Mouse (Mus musculus) olfactory bulb, adult 2 months (tissue): Measurements from ENCODE around the gene Tulp2.

Experiments
- CTCF ChIP-seq: fragments of 200-500 bp; IDR thresholded peaks from 2 replicates; pipeline ENCODE4 v1.5.1; 2012; ENCODE audit warnings: low read depth, mild to moderate bottlenecking, low read length, moderate library complexity; ENCODE audit not compliant: insufficient read depth
- POLR2A ChIP-seq: fragments of 200-500 bp; IDR thresholded peaks from 2 replicates; pipeline ENCODE4 v1.6.1; 2012; ENCODE audit warnings: mild to moderate bottlenecking, low read depth, low read length, moderate library complexity; ENCODE audit not compliant: insufficient read depth

GRCm38 (mm10) chr7:45564811-45565210 lies 83.1 kb downstream of the Tulp2 start:
- TF ChIP-seq POLR2A (no peak), CTCF (no peak)
